Mouse (Mus musculus) limb, embryonic 15.5 days (tissue): ENCODE measurements around the gene Cct4. TPM values are rescaled to one million over a fixed set of nuclear protein-coding genes. Genes with fewer than 3 reads are reported as not detected.

Experiments
- ATAC-seq: fragments of 200-750 bp; cut with Nextera tagmentation; 2 replicates; pipeline ENCODE4 v1.8.0; 2017; ENCODE audit warnings: low read depth, moderate TSS enrichment; ENCODE audit not compliant: insufficient number of reproducible peaks, low FRiP score, low TSS enrichment
- H3K27ac ChIP-seq: fragments of 300-500 bp; sonication (generic); 2 replicates; pipeline ENCODE4 v1.5.1; 2015; ENCODE audit warnings: moderate library complexity, mild to moderate bottlenecking, inconsistent platforms
- H3K27me3 ChIP-seq: fragments of 300-500 bp; sonication (generic); 2 replicates; pipeline ENCODE4 v1.6.1; 2015; ENCODE audit warnings: inconsistent platforms
- H3K36me3 ChIP-seq: fragments of 300-500 bp; sonication (generic); 2 replicates; pipeline ENCODE4 v1.6.1; 2015; ENCODE audit warnings: inconsistent platforms
- H3K4me1 ChIP-seq: fragments of 300-500 bp; sonication (generic); 2 replicates; pipeline ENCODE4 v1.6.1; 2015; ENCODE audit warnings: inconsistent platforms
- H3K4me2 ChIP-seq: fragments of 300-500 bp; sonication (generic); 2 replicates; pipeline ENCODE4 v1.6.1; 2015; ENCODE audit warnings: mild to moderate bottlenecking, inconsistent platforms
- H3K4me3 ChIP-seq: fragments of 300-500 bp; sonication (generic); 2 replicates; pipeline ENCODE4 v1.5.1; 2015; ENCODE audit warnings: mild to moderate bottlenecking, inconsistent platforms
- H3K9ac ChIP-seq: fragments of 300-500 bp; sonication (generic); 2 replicates; pipeline ENCODE4 v1.6.1; 2015; ENCODE audit warnings: inconsistent platforms
- H3K9me3 ChIP-seq: fragments of 300-500 bp; sonication (generic); 2 replicates; pipeline ENCODE4 v1.6.1; 2016; ENCODE audit warnings: inconsistent platforms
- WGBS: fragments of 180-500 bp; shearing (Covaris S2); methylation state at CpG from one replicate; pipeline ENCODE4 v1.1.7; 2015; 5-methylcytosine and 5-hydroxymethylcytosine counted together
- polyA plus RNA-seq: library from polyadenylated mRNA; unstranded; fragments of >200 nt; fragmentation: Nextera tagmentation; extraction: Ambion mirVana; gene quantifications from 2 replicates; pipeline ENCODE4 v1.2.1, GENCODE M21; 2015

The Cct4 gene
- polyA plus RNA-seq, 1 experiment from 2014 or later = 234 TPM

- Histone ChIP-seq H3K27ac (no peak overlapping the region), H3K4me3 (no peak overlapping the region), H3K4me2 (no peak overlapping the region), H3K9me3 (no peaks in the 10 kb centered on the region), H3K4me1 (peaks cover 9% of the 10 kb centered on the region), H3K27me3 (no peaks in the 10 kb centered on the region), H3K36me3 (no peaks in the 10 kb centered on the region), H3K9ac (no peak overlapping the region)
- no peak for ATAC-seq
- 38% methylated on average over 2 of the region's 2 CpGs for WGBS
These were observed 3.0 kb upstream of the Cct4 start for GRCm38 (mm10) chr11:22987357-22987756.

GRCm38 (mm10) chr11:22989786-22990185 lies 533 bp upstream of the Cct4 start:
- Histone ChIP-seq H3K9me3 (no peaks in the 10 kb centered on the region), H3K36me3 (peaks cover 15% of the 10 kb centered on the region), H3K4me1 (peaks cover 9% of the 10 kb centered on the region), H3K4me2 (peak overlapping the region; percentile 43), H3K27me3 (no peaks in the 10 kb centered on the region), H3K27ac (peak overlapping the region; percentile 96), H3K4me3 (peak overlapping the region; percentile 85), H3K9ac (peak overlapping the region; percentile 63; the same call in 1 of the 2 replicates)
- WGBS = 52% methylated on average over 1 of the region's 1 CpGs
- no peak for ATAC-seq

GRCm38 (mm10) chr11:22991218-22991835 lies 1.0 kb downstream of the Cct4 start:
- peak overlapping the region; percentile 62 for H3K4me2 ChIP-seq
- no peak for ATAC-seq
- H3K4me3 ChIP-seq = peak overlapping the region; percentile 85
- peaks cover 27% of the 10 kb centered on the region for H3K36me3 ChIP-seq
- H3K9me3 ChIP-seq = no peaks in the 10 kb centered on the region
- H3K4me1 ChIP-seq = peaks cover 9% of the 10 kb centered on the region
- H3K27me3 ChIP-seq = no peaks in the 10 kb centered on the region
- H3K9ac ChIP-seq = peak overlapping the region; percentile 91
- WGBS = 8% methylated on average over 14 of the region's 14 CpGs
- H3K27ac ChIP-seq = no peak overlapping the region

- no peaks in the 10 kb centered on the region for H3K9me3 ChIP-seq
- peaks cover 47% of the 10 kb centered on the region for H3K36me3 ChIP-seq
- no peak overlapping the region for H3K4me3 ChIP-seq
- H3K4me1 ChIP-seq = peaks cover 9% of the 10 kb centered on the region
- no peaks in the 10 kb centered on the region for H3K27me3 ChIP-seq
- H3K27ac ChIP-seq = no peak overlapping the region
- H3K9ac ChIP-seq = no peak overlapping the region
- WGBS = 83% methylated on average over 2 of the region's 2 CpGs
- H3K4me2 ChIP-seq = no peak overlapping the region
- ATAC-seq = no peak
These were observed 4.0 kb downstream of the Cct4 start for GRCm38 (mm10) chr11:22994271-22994670.

- WGBS = 88% methylated on average over 4 of the region's 4 CpGs
- Histone ChIP-seq H3K27me3 (no peaks in the 10 kb centered on the region), H3K27ac (no peak overlapping the region), H3K9me3 (no peaks in the 10 kb centered on the region), H3K4me2 (no peak overlapping the region), H3K4me3 (no peak overlapping the region), H3K4me1 (peaks cover 9% of the 10 kb centered on the region), H3K36me3 (peaks cover 59% of the 10 kb centered on the region), H3K9ac (no peak overlapping the region)
- ATAC-seq = no peak
These were observed 5.1 kb downstream of the Cct4 start for GRCm38 (mm10) chr11:22995461-22995860.

GRCm38 (mm10) chr11:22998308-22998707 lies 8.0 kb downstream of the Cct4 start:
- H3K4me1 ChIP-seq = no peaks in the 10 kb centered on the region
- 82% methylated on average over 1 of the region's 1 CpGs for WGBS

GRCm38 (mm10) chr11:23005276-23005675 lies 15.0 kb downstream of the Cct4 start:
- Histone ChIP-seq H3K4me3 (no peak overlapping the region), H3K4me1 (peaks cover 6% of the 10 kb centered on the region), H3K27ac (no peak overlapping the region), H3K36me3 (peaks cover 41% of the 10 kb centered on the region), H3K9ac (no peak overlapping the region), H3K9me3 (no peaks in the 10 kb centered on the region), H3K27me3 (no peaks in the 10 kb centered on the region), H3K4me2 (no peak overlapping the region)
- no peak for ATAC-seq
- 92% methylated on average over 1 of the region's 1 CpGs for WGBS

More at GRCm38 (mm10) chr11:22998308-22998707, 8.0 kb downstream of the Cct4 start:
- Histone ChIP-seq H3K9ac (no peak overlapping the region), H3K27me3 (no peaks in the 10 kb centered on the region), H3K4me3 (no peak overlapping the region), H3K4me2 (no peak overlapping the region), H3K36me3 (peaks cover 78% of the 10 kb centered on the region), H3K9me3 (no peaks in the 10 kb centered on the region), H3K27ac (no peak overlapping the region)
- ATAC-seq = no peak

- H3K4me2 ChIP-seq = peak overlapping the region; percentile 85
- H3K27ac ChIP-seq = peak overlapping the region; percentile 91; the same call in 1 of the 2 replicates
- 3% methylated on average over 6 of the region's 6 CpGs for WGBS
- H3K36me3 ChIP-seq = peaks cover 26% of the 10 kb centered on the region
- H3K4me1 ChIP-seq = peaks cover 6% of the 10 kb centered on the region
- peak overlapping the region; percentile 26; the same call in 1 of the 2 replicates for H3K9ac ChIP-seq
- peak overlapping the region; percentile 64 for H3K4me3 ChIP-seq
- ATAC-seq = no peak
- H3K27me3 ChIP-seq = no peaks in the 10 kb centered on the region
- no peaks in the 10 kb centered on the region for H3K9me3 ChIP-seq
These were observed 16.8 kb downstream of the Cct4 start for GRCm38 (mm10) chr11:23007166-23007480.

GRCm38 (mm10) chr11:23007481-23008180 lies 17.3 kb downstream of the Cct4 start, which contains the start of gene Fam161a:
TSS of gene Fam161a (plus strand) at chr11:23007531.
- peak; percentile 85 for ATAC-seq
- Histone ChIP-seq H3K9me3 (no peaks in the 10 kb centered on the region), H3K27ac (peak within 1 kb of the TSS; percentile 91), H3K4me3 (peak within 1 kb of the TSS; percentile 64), H3K27me3 (no peaks in the 10 kb centered on the region), H3K36me3 (peaks cover 20% of the 10 kb centered on the region), H3K4me2 (peak within 1 kb of the TSS; percentile 85), H3K4me1 (peaks cover 6% of the 10 kb centered on the region), H3K9ac (peak within 1 kb of the TSS; percentile 54)
- under 1% methylated on average over 22 of the region's 22 CpGs for WGBS

- WGBS = under 1% methylated on average over 40 of the region's 40 CpGs
- peaks cover 6% of the 10 kb centered on the region for H3K4me1 ChIP-seq
- H3K27ac ChIP-seq = peak overlapping the region; percentile 91
- H3K36me3 ChIP-seq = peaks cover 18% of the 10 kb centered on the region
- peak; percentile 91 for ATAC-seq
- no peaks in the 10 kb centered on the region for H3K9me3 ChIP-seq
- H3K27me3 ChIP-seq = no peaks in the 10 kb centered on the region
- peak overlapping the region; percentile 54 for H3K9ac ChIP-seq
- H3K4me3 ChIP-seq = peak overlapping the region; percentile 64
- peak overlapping the region; percentile 85 for H3K4me2 ChIP-seq
These were observed 18.0 kb downstream of the Cct4 start for GRCm38 (mm10) chr11:23008181-23008823.

GRCm38 (mm10) chr11:23008824-23009200 lies 18.5 kb downstream of the Cct4 start:
- H3K4me1 ChIP-seq = peaks cover 6% of the 10 kb centered on the region
- H3K36me3 ChIP-seq = peaks cover 13% of the 10 kb centered on the region
- no peaks in the 10 kb centered on the region for H3K9me3 ChIP-seq
- peak overlapping the region; percentile 64 for H3K4me3 ChIP-seq
- WGBS = 28% methylated on average over 4 of the region's 4 CpGs
- no peak overlapping the region for H3K9ac ChIP-seq
- ATAC-seq = no peak
- no peak overlapping the region for H3K27ac ChIP-seq
- no peaks in the 10 kb centered on the region for H3K27me3 ChIP-seq
- peak overlapping the region; percentile 85 for H3K4me2 ChIP-seq

GRCm38 (mm10) chr11:23013096-23013495 lies 22.8 kb downstream of the Cct4 start:
- ATAC-seq = no peak
- Histone ChIP-seq H3K27ac (no peak overlapping the region), H3K4me2 (no peak overlapping the region), H3K36me3 (no peaks in the 10 kb centered on the region), H3K4me1 (no peaks in the 10 kb centered on the region), H3K9ac (no peak overlapping the region), H3K9me3 (no peaks in the 10 kb centered on the region), H3K4me3 (no peak overlapping the region), H3K27me3 (no peaks in the 10 kb centered on the region)
- WGBS = 68% methylated on average over 1 of the region's 1 CpGs
